Mouse (Mus musculus) intestine, embryonic 16.5 days (tissue): ENCODE measurements at regions not wholly inside any gene's neighbourhood (a gene's known extent, or its start where the extent isn't known, plus 50 kb on each side); places are given as distances from the start of the nearest gene placed in this dataset.
A peak's percentile ranks its signal among the peaks of the same experiment; 100 is the strongest.

Experiments
- ATAC-seq: fragments of 200-750 bp; cut with Nextera tagmentation; 2 replicates; pipeline ENCODE4 v1.8.0; 2017; ENCODE audit warnings: moderate TSS enrichment, moderate library complexity
- H3K27ac ChIP-seq: fragments of 300-500 bp; sonication (generic); 2 replicates; pipeline ENCODE4 v1.5.1; 2014; ENCODE audit warnings: mild to moderate bottlenecking, low read length
- H3K27me3 ChIP-seq: fragments of 300-500 bp; sonication (generic); replicated peaks from 2 replicates; pipeline ENCODE4 v1.6.1; 2014; ENCODE audit warnings: low read length, control low read depth, mixed read lengths; ENCODE audit not compliant: control insufficient read depth, insufficient read depth
- H3K36me3 ChIP-seq: fragments of 300-500 bp; sonication (generic); 2 replicates; pipeline ENCODE4 v1.6.1; 2014; ENCODE audit warnings: low read length, control low read depth; ENCODE audit not compliant: control insufficient read depth, insufficient read depth
- H3K4me1 ChIP-seq: fragments of 300-500 bp; sonication (generic); 2 replicates; pipeline ENCODE4 v1.6.1; 2014; ENCODE audit warnings: low read length, control low read depth, mixed read lengths; ENCODE audit not compliant: control insufficient read depth, insufficient read depth
- H3K4me2 ChIP-seq: fragments of 300-500 bp; sonication (generic); 2 replicates; pipeline ENCODE4 v1.6.1; 2014; ENCODE audit warnings: low read depth, low read length, control low read depth
- H3K4me3 ChIP-seq: fragments of 300-500 bp; sonication (generic); 2 replicates; pipeline ENCODE4 v1.5.1; 2014; ENCODE audit warnings: mild to moderate bottlenecking, low read length
- H3K9ac ChIP-seq: fragments of 300-500 bp; sonication (generic); 2 replicates; pipeline ENCODE4 v1.6.1; 2014; ENCODE audit warnings: low read depth, low read length
- H3K9me3 ChIP-seq: fragments of 300-500 bp; sonication (generic); 2 replicates; pipeline ENCODE4 v1.6.1; 2016; ENCODE audit warnings: low read length, control low read depth; ENCODE audit not compliant: control insufficient read depth
- WGBS: fragments of 180-500 bp; shearing (Covaris S2); extraction: QIAGEN DNeasy Blood & Tissue Kit; methylation state at CpG from one replicate; pipeline ENCODE4 v1.1.7; 2014; 5-methylcytosine and 5-hydroxymethylcytosine counted together

GRCm38 (mm10) chr3:109224526-109224925 is 101.6 kb downstream of the Slc25a24 start:
- no peaks in the 10 kb centered on the region for H3K36me3 ChIP-seq
- no peak for ATAC-seq
- no peaks in the 10 kb centered on the region for H3K27me3 ChIP-seq
- H3K27ac ChIP-seq: no peak overlapping the region
- no peak overlapping the region for H3K9ac ChIP-seq
- no peaks in the 10 kb centered on the region for H3K4me1 ChIP-seq
- H3K4me3 ChIP-seq: no peak overlapping the region
- H3K9me3 ChIP-seq: no peaks in the 10 kb centered on the region
- H3K4me2 ChIP-seq: no peak overlapping the region
- WGBS: 74% methylated on average over 3 of the region's 3 CpGs

DNA sequence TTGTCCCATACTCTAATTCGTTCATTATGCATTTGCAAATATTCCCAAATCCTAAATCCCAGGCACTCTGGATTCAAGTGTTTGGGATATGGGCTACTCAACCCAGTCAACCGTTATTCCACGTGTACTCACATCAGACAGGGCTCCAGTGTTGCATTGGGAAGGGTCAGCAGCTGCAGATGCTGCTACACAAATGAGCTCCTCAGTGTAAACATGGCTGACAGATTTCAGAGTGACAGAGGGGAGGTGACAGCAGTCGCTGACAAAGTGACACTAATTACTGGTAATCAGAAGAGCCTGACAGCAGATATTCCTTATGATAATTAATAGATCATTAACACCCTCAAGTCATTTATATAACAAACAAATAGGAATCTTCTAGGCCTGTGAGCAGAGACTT is 106.2 kb upstream of the Vav3 start:
- Histone ChIP-seq H3K36me3 (no peaks in the 10 kb centered on the region), H3K9ac (no peak overlapping the region), H3K27me3 (no peaks in the 10 kb centered on the region), H3K4me1 (no peaks in the 10 kb centered on the region), H3K9me3 (no peaks in the 10 kb centered on the region), H3K4me2 (no peak overlapping the region), H3K27ac (no peak overlapping the region), H3K4me3 (no peak overlapping the region)
- ATAC-seq: no peak
- WGBS: 70% methylated on average over 4 of the region's 4 CpGs

DNA sequence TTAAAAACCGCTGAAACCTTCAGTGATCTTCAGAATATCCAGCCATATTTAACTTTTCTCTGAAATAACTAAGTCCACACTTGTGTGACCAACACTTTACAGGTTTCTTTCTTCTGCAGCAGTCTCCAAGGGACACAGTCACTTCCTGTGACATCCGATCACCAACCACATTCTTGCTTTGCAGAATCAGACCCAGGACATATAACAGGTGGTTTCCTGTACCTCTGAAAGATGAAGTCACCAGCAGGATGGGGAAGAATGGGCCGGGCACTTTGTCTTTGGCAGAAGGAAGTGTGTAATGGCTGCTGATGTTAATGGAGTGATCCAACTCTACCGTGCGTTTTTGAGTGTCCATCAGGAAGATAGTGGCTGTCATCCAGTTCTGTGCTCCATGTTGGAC is 103.5 kb upstream of the Vav3 start:
- WGBS: 84% methylated on average over 5 of the region's 5 CpGs
- ATAC-seq: no peak
- Histone ChIP-seq H3K4me2 (no peak overlapping the region), H3K27me3 (no peaks in the 10 kb centered on the region), H3K36me3 (no peaks in the 10 kb centered on the region), H3K9ac (no peak overlapping the region), H3K4me1 (no peaks in the 10 kb centered on the region), H3K9me3 (no peaks in the 10 kb centered on the region), H3K4me3 (no peak overlapping the region), H3K27ac (no peak overlapping the region)

DNA sequence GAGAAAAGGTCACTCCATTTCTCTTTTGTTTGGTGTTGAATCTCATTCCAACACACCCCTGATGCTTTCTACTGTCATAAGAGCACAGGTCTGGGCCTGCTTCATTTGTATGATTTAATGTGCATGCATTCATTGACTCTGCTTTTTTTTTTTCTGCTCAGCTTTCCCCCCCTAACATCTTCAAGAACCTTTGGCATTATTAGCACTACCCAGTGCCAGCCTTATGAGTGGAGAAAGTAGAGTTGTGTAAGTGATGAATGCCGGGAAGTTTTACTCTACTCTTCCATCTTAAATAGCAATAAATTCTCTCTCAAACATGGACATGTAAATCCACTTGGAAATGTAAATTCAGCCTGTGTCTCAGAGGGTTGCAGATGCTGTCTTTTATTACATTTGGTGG is 97.0 kb upstream of the Vav3 start:
- WGBS: 85% methylated on average over 1 of the region's 1 CpGs
- ATAC-seq: no peak
- Histone ChIP-seq H3K4me1 (no peaks in the 10 kb centered on the region), H3K4me2 (no peak overlapping the region), H3K27me3 (no peaks in the 10 kb centered on the region), H3K27ac (no peak overlapping the region), H3K36me3 (no peaks in the 10 kb centered on the region), H3K9ac (no peak overlapping the region), H3K9me3 (no peaks in the 10 kb centered on the region), H3K4me3 (no peak overlapping the region)

DNA sequence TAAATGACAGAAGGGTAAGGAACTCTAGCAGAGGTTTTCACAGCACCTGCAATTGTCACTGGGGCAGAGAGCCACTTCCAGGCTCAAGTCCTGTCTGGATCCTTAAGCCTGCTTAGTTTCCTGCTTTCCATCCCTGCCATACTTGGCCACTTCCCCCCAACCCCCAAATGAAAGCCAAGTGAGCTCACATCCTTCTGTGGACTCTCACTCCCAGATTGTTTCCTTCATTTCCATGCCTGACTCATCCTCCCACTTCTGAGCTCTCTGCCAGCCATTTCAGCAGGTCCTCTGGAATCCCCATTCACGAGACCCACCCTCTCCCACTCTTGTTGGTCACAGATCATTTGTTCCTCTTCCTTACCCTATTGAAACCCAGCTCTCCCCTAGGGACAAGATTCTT is 91.7 kb upstream of the Vav3 start:
- no peak overlapping the region for H3K4me2 ChIP-seq
- H3K27ac ChIP-seq: no peak overlapping the region
- H3K27me3 ChIP-seq: no peaks in the 10 kb centered on the region
- no peaks in the 10 kb centered on the region for H3K4me1 ChIP-seq
- ATAC-seq: no peak
- no peak overlapping the region for H3K9ac ChIP-seq
- H3K4me3 ChIP-seq: no peak overlapping the region
- no peaks in the 10 kb centered on the region for H3K9me3 ChIP-seq
- WGBS: 38% methylated on average over 1 of the region's 1 CpGs
- no peaks in the 10 kb centered on the region for H3K36me3 ChIP-seq

DNA sequence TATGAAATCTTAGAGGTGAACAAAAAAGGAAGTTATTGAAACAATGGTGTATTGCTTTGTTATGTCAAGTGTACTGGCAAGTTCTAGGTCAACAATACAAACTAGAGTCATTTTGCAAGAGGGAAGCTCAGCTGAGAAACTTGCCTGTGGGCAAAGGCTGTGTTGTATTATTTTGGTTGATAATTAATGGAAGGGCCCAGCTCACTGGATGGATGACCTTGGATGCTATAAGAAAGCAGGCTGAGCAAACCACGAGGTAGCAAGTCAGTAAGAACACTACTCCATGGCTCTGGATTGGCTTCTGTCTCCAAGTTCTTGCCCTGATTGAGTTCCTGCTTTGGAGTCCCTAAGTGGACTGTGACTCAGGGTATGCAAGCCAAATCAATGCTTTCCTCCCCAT is 91.1 kb upstream of the Vav3 start:
- peak; percentile 88 for ATAC-seq

DNA sequence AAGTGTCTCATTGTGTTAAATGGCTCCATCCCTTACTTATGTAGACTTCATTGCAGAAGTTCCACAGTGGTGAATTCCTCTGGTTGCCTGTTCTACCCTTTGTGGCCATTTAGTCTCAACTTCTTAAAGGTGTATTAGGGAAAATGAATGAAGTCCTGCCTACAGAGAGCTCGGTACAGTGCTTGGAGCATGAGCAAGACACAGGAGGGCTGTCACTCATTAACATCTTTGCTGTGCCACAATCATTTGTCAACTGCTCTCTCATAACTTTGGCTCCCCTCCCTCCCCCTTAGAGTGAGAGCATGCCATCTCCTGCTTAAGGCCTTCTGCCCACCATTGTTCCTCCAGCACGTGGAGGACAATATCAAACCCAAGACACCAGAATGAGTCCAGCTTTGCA is 90.5 kb upstream of the Vav3 start:
- WGBS: 72% methylated on average over 2 of the region's 2 CpGs

More for the DNA sequence above, 91.1 kb upstream of the Vav3 start:
- H3K4me2 ChIP-seq: no peak overlapping the region
- WGBS: 44% methylated on average over 1 of the region's 1 CpGs
- H3K4me3 ChIP-seq: no peak overlapping the region
- H3K36me3 ChIP-seq: no peaks in the 10 kb centered on the region
- no peaks in the 10 kb centered on the region for H3K9me3 ChIP-seq
- no peak overlapping the region for H3K9ac ChIP-seq
- no peak overlapping the region for H3K27ac ChIP-seq
- no peaks in the 10 kb centered on the region for H3K27me3 ChIP-seq
- H3K4me1 ChIP-seq: no peaks in the 10 kb centered on the region

DNA sequence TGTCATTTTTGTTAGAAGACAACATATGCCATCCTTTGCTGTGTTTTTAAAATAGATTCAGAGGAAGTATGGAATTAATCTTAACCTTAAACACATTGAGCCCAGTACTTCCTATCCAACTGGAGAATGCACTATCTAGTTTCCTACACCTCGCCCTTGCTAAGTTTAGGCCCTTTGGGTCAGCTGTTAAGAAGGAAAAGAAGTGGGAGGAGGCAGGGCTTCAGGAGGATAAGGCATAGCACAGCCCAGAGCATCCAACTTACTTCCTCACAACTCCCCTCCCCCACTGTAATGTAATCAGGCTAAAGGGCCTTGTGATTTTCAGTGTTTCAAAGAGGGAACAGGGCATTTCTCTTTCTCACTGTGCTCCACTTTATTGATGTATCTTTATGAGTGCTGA is 88.7 kb upstream of the Vav3 start:
- Histone ChIP-seq H3K4me3 (no peak overlapping the region), H3K9me3 (no peaks in the 10 kb centered on the region), H3K4me1 (no peaks in the 10 kb centered on the region), H3K9ac (no peak overlapping the region), H3K27me3 (no peaks in the 10 kb centered on the region), H3K27ac (no peak overlapping the region), H3K36me3 (no peaks in the 10 kb centered on the region), H3K4me2 (no peak overlapping the region)
- WGBS: 48% methylated on average over 1 of the region's 1 CpGs
- no peak for ATAC-seq

More for the DNA sequence above, 90.5 kb upstream of the Vav3 start:
- no peaks in the 10 kb centered on the region for H3K4me1 ChIP-seq
- ATAC-seq: 0 out of 2 replicates have a peak, but pooled peaks have one; percentile 36
- no peak overlapping the region for H3K27ac ChIP-seq
- no peaks in the 10 kb centered on the region for H3K9me3 ChIP-seq
- H3K9ac ChIP-seq: no peak overlapping the region
- H3K27me3 ChIP-seq: no peaks in the 10 kb centered on the region
- H3K4me3 ChIP-seq: no peak overlapping the region
- no peak overlapping the region for H3K4me2 ChIP-seq
- H3K36me3 ChIP-seq: no peaks in the 10 kb centered on the region

GRCm38 (mm10) chr3:109254001-109254630 is 86.3 kb upstream of the Vav3 start:
- no peak overlapping the region for H3K4me2 ChIP-seq
- 80% methylated on average over 9 of the region's 9 CpGs for WGBS
- H3K27me3 ChIP-seq: no peaks in the 10 kb centered on the region
- H3K4me3 ChIP-seq: no peak overlapping the region
- no peak overlapping the region for H3K9ac ChIP-seq
- H3K36me3 ChIP-seq: no peaks in the 10 kb centered on the region
- no peak for ATAC-seq
- H3K4me1 ChIP-seq: no peaks in the 10 kb centered on the region
- no peak overlapping the region for H3K27ac ChIP-seq
- H3K9me3 ChIP-seq: no peaks in the 10 kb centered on the region

GRCm38 (mm10) chr3:109254957-109255356 is 85.5 kb upstream of the Vav3 start:
- no peak for ATAC-seq
- Histone ChIP-seq H3K4me2 (no peak overlapping the region), H3K9ac (no peak overlapping the region), H3K27me3 (no peaks in the 10 kb centered on the region), H3K4me3 (no peak overlapping the region), H3K9me3 (no peaks in the 10 kb centered on the region), H3K27ac (no peak overlapping the region), H3K36me3 (no peaks in the 10 kb centered on the region), H3K4me1 (no peaks in the 10 kb centered on the region)
- WGBS: 61% methylated on average over 5 of the region's 5 CpGs
